Mouse (Mus musculus): ENCODE data around the gene Ubl4b. TPM values are rescaled to one million over a fixed set of nuclear protein-coding genes. Genes with fewer than 3 reads are reported as not detected.
A peak's percentile ranks its signal among the peaks of the same experiment; 100 is the strongest.

The Ubl4b gene
- polyA plus RNA-seq, 1 experiment from 2014 or later, result not detected

DNA sequence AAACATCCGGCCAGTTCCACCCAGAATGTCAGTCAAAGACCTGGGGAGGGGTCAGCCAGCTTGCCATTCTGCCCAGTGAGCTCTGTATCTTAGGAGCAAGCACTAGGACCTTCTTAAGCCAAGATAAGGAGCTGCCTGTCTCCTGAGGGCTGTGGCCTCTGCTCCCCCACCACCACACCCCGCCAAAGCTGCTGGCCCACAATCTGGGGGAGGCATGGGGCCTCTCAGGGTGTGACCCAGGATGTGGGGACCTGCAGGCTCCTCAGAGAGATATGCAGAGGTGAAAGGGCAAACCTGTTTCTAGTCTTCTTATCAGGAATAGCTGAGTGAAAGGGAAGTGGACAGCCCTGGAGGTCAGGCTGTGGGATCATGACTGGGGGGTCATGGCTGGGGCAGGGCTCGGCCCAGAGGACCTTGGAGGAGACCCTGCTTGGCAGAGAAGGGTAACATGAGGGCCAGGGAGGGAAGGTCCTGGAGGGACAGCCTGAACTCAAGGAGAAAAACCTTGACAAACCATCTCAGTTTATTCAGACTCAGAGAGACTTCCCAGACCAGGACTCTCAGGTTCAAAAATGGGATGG, 23.0 kb upstream of the Ubl4b start:
- peaks cover 41% of the 10 kb centered on the region for H3K27me3 ChIP-seq (ENCODE audit: control insufficient read depth, insufficient read depth, low read length)
- H3K4me3 ChIP-seq (ENCODE audit: low read length), result no peak overlapping the region
- no peak for ATAC-seq (ENCODE audit: low FRiP score, low TSS enrichment)
- no peaks in the 10 kb centered on the region for H3K36me3 ChIP-seq (ENCODE audit: control insufficient read depth, insufficient read depth, low read length)
- H3K9me3 ChIP-seq (ENCODE audit: control insufficient read depth, low read length), result no peaks in the 10 kb centered on the region
- H3K9ac ChIP-seq (ENCODE audit: low read depth, low read length), result no peak overlapping the region
- 40% methylated on average over 3 of the region's 3 CpGs for WGBS
- H3K27ac ChIP-seq (ENCODE audit: low read depth, low read length), result no peak overlapping the region
- H3K4me1 ChIP-seq (ENCODE audit: control insufficient read depth, insufficient read depth, low read length), result 0 out of 2 replicates have a peak, but pooled peaks cover 2% of the 10 kb centered on the region
- H3K4me2 ChIP-seq (replicated peaks; ENCODE audit: low read depth, low read length), result no peak overlapping the region

- H3K4me1 ChIP-seq (ENCODE audit: control insufficient read depth, insufficient read depth, low read length), result no peaks in the 10 kb centered on the region
- H3K36me3 ChIP-seq (ENCODE audit: control insufficient read depth, insufficient read depth, low read length), result no peaks in the 10 kb centered on the region
- H3K4me3 ChIP-seq (ENCODE audit: low read length), result no peak overlapping the region
- no peak overlapping the region for H3K27ac ChIP-seq (ENCODE audit: low read depth, low read length)
- no peaks in the 10 kb centered on the region for H3K9me3 ChIP-seq (ENCODE audit: control insufficient read depth, low read length)
- no peak for ATAC-seq (ENCODE audit: low FRiP score, low TSS enrichment)
- 74% methylated on average over 3 of the region's 3 CpGs for WGBS
- H3K9ac ChIP-seq (ENCODE audit: low read depth, low read length), result no peak overlapping the region
- peaks cover 32% of the 10 kb centered on the region for H3K27me3 ChIP-seq (ENCODE audit: control insufficient read depth, insufficient read depth, low read length)
- H3K4me2 ChIP-seq (replicated peaks; ENCODE audit: low read depth, low read length), result no peak overlapping the region
Observed at GRCm38 (mm10) chr3:107576807-107577206, 21.9 kb upstream of the Ubl4b start.

- H3K4me1 ChIP-seq (ENCODE audit: control insufficient read depth, insufficient read depth, low read length), result no peaks in the 10 kb centered on the region
- no peaks in the 10 kb centered on the region for H3K27me3 ChIP-seq (ENCODE audit: control insufficient read depth, insufficient read depth, low read length)
- no peak overlapping the region for H3K4me3 ChIP-seq (ENCODE audit: low read length)
- 45% methylated on average over 2 of the region's 2 CpGs for WGBS
- H3K36me3 ChIP-seq (ENCODE audit: control insufficient read depth, insufficient read depth, low read length), result no peaks in the 10 kb centered on the region
- H3K27ac ChIP-seq (ENCODE audit: low read depth, low read length), result no peak overlapping the region
- no peak for ATAC-seq (ENCODE audit: low FRiP score, low TSS enrichment)
- no peak overlapping the region for H3K9ac ChIP-seq (ENCODE audit: low read depth, low read length)
- H3K9me3 ChIP-seq (ENCODE audit: control insufficient read depth, low read length), result no peaks in the 10 kb centered on the region
- H3K4me2 ChIP-seq (replicated peaks; ENCODE audit: low read depth, low read length), result no peak overlapping the region
Observed at GRCm38 (mm10) chr3:107571205-107571604, 16.3 kb upstream of the Ubl4b start.

GRCm38 (mm10) chr3:107568721-107569120, 13.8 kb upstream of the Ubl4b start:
- H3K9me3 ChIP-seq (ENCODE audit: control insufficient read depth, low read length), result no peaks in the 10 kb centered on the region
- no peak overlapping the region for H3K9ac ChIP-seq (ENCODE audit: low read depth, low read length)
- H3K27ac ChIP-seq (ENCODE audit: low read depth, low read length), result no peak overlapping the region
- no peaks in the 10 kb centered on the region for H3K36me3 ChIP-seq (ENCODE audit: control insufficient read depth, insufficient read depth, low read length)
- 65% methylated on average over 4 of the region's 4 CpGs for WGBS
- no peak overlapping the region for H3K4me3 ChIP-seq (ENCODE audit: low read length)
- H3K27me3 ChIP-seq (ENCODE audit: control insufficient read depth, insufficient read depth, low read length), result no peaks in the 10 kb centered on the region; the same call in 1 of the 2 replicates
- no peak for ATAC-seq (ENCODE audit: low FRiP score, low TSS enrichment)
- no peaks in the 10 kb centered on the region for H3K4me1 ChIP-seq (ENCODE audit: control insufficient read depth, insufficient read depth, low read length)
- H3K4me2 ChIP-seq (replicated peaks; ENCODE audit: low read depth, low read length), result no peak overlapping the region

- Histone ChIP-seq H3K4me2 (replicated peaks; ENCODE audit: low read depth, low read length) (no peak overlapping the region), H3K27me3 (ENCODE audit: control insufficient read depth, insufficient read depth, low read length) (no peaks in the 10 kb centered on the region; the same call in 1 of the 2 replicates), H3K9me3 (ENCODE audit: control insufficient read depth, low read length) (no peaks in the 10 kb centered on the region), H3K4me1 (ENCODE audit: control insufficient read depth, insufficient read depth, low read length) (no peaks in the 10 kb centered on the region), H3K9ac (ENCODE audit: low read depth, low read length) (no peak overlapping the region), H3K36me3 (ENCODE audit: control insufficient read depth, insufficient read depth, low read length) (no peaks in the 10 kb centered on the region), H3K27ac (ENCODE audit: low read depth, low read length) (no peak overlapping the region), H3K4me3 (ENCODE audit: low read length) (no peak overlapping the region)
- WGBS, result 67% methylated on average over 7 of the region's 7 CpGs
- ATAC-seq (ENCODE audit: low FRiP score, low TSS enrichment), result no peak
Observed at GRCm38 (mm10) chr3:107567766-107568165, 12.9 kb upstream of the Ubl4b start.

DNA sequence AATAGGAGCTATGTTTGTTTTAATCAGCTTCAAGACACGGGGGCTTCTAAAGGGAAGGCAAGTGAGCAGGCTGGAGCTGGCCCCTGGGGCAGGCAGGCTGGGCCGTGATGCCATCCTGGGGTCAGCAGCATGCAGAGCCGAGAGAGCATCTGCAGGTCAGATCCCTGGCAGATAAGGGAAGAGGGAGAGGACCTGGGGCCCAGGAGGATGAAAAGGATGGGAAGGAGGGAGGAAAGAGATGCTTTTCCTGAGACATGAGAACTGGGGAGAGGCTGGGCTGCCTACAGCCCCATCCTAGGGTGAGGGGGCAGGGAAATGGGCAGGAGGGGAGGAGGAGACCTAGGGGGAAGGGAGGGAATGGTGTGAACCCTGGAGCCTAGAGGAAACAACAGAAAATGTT, 10.5 kb upstream of the Ubl4b start:
- no peak for ATAC-seq (ENCODE audit: low FRiP score, low TSS enrichment)
- Histone ChIP-seq H3K36me3 (ENCODE audit: control insufficient read depth, insufficient read depth, low read length) (no peaks in the 10 kb centered on the region), H3K4me1 (ENCODE audit: control insufficient read depth, insufficient read depth, low read length) (peaks cover 4% of the 10 kb centered on the region; the same call in 1 of the 2 replicates), H3K9ac (ENCODE audit: low read depth, low read length) (no peak overlapping the region), H3K4me3 (ENCODE audit: low read length) (no peak overlapping the region), H3K9me3 (ENCODE audit: control insufficient read depth, low read length) (no peaks in the 10 kb centered on the region), H3K27ac (ENCODE audit: low read depth, low read length) (no peak overlapping the region), H3K4me2 (replicated peaks; ENCODE audit: low read depth, low read length) (no peak overlapping the region), H3K27me3 (ENCODE audit: control insufficient read depth, insufficient read depth, low read length) (no peaks in the 10 kb centered on the region; the same call in none of the 2 replicates)
- 5% methylated on average over 3 of the region's 3 CpGs for WGBS

GRCm38 (mm10) chr3:107563880-107564279, 9.0 kb upstream of the Ubl4b start:
- ATAC-seq (ENCODE audit: low FRiP score, low TSS enrichment), result no peak
- no peak overlapping the region for H3K4me2 ChIP-seq (replicated peaks; ENCODE audit: low read depth, low read length)
- H3K9ac ChIP-seq (ENCODE audit: low read depth, low read length), result no peak overlapping the region
- no peak overlapping the region for H3K4me3 ChIP-seq (ENCODE audit: low read length)
- H3K4me1 ChIP-seq (ENCODE audit: control insufficient read depth, insufficient read depth, low read length), result peaks cover 4% of the 10 kb centered on the region; the same call in 1 of the 2 replicates
- H3K27ac ChIP-seq (ENCODE audit: low read depth, low read length), result no peak overlapping the region
- no peaks in the 10 kb centered on the region for H3K9me3 ChIP-seq (ENCODE audit: control insufficient read depth, low read length)
- WGBS, result 48% methylated on average over 4 of the region's 4 CpGs
- no peaks in the 10 kb centered on the region for H3K36me3 ChIP-seq (ENCODE audit: control insufficient read depth, insufficient read depth, low read length)
- H3K27me3 ChIP-seq (ENCODE audit: control insufficient read depth, insufficient read depth, low read length), result peaks cover under 1% of the 10 kb centered on the region

DNA sequence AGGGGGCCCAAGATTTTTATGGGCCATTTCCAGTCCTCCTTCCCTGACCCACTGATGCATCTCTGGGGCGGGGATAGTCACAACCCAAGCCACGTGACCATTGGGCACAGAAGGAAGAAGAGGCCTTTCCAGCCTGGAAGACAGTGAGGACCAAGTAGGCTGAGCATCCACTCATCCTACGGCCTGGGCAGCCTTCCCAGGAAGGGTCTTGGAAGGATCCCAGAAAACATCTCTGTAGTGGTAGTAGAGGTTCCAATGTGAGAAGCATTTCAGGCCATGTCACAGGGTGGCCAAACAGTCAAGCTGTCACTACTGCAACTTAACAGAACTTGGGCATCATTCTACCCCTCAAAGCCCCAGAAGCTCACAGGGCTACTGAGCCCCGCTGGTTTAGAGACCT, 7.7 kb upstream of the Ubl4b start:
- no peaks in the 10 kb centered on the region for H3K9me3 ChIP-seq (ENCODE audit: control insufficient read depth, low read length)
- ATAC-seq (ENCODE audit: low FRiP score, low TSS enrichment), result 0 out of 2 replicates have a peak, but pooled peaks have one; percentile 11
- H3K27me3 ChIP-seq (ENCODE audit: control insufficient read depth, insufficient read depth, low read length), result peaks cover 11% of the 10 kb centered on the region
- no peak overlapping the region for H3K4me3 ChIP-seq (ENCODE audit: low read length)
- H3K36me3 ChIP-seq (ENCODE audit: control insufficient read depth, insufficient read depth, low read length), result no peaks in the 10 kb centered on the region
- WGBS, result 45% methylated on average over 4 of the region's 4 CpGs
- no peak overlapping the region for H3K27ac ChIP-seq (ENCODE audit: low read depth, low read length)
- H3K9ac ChIP-seq (ENCODE audit: low read depth, low read length), result no peak overlapping the region
- peaks cover 4% of the 10 kb centered on the region; the same call in 1 of the 2 replicates for H3K4me1 ChIP-seq (ENCODE audit: control insufficient read depth, insufficient read depth, low read length)
- H3K4me2 ChIP-seq (replicated peaks; ENCODE audit: low read depth, low read length), result no peak overlapping the region

DNA sequence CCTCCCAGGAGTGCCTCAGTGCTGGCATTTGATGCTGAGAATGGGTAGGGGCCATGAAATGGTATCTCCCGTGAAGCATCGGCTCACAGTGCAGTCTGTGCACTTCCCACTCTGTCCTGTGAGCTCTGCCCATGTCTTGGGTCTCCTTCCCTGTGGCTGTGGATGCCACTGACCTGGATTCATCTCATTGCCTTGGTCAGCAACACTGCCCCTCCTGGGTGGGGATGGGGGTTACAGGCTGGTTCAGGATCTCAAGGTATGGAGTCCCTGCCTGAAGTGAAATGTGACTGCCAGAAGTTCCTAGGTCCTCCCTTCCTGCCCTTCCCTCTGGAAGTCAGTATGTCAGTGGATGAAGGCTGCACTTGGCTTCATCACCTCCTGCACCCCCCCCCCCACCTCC, 7.2 kb upstream of the Ubl4b start:
- H3K27me3 ChIP-seq (ENCODE audit: control insufficient read depth, insufficient read depth, low read length), result peaks cover 14% of the 10 kb centered on the region
- WGBS, result 24% methylated on average over 2 of the region's 2 CpGs
- 0 out of 2 replicates have a peak, but pooled peaks have one; percentile 25 for ATAC-seq (ENCODE audit: low FRiP score, low TSS enrichment)
- H3K4me3 ChIP-seq (ENCODE audit: low read length), result no peak overlapping the region
- no peaks in the 10 kb centered on the region for H3K36me3 ChIP-seq (ENCODE audit: control insufficient read depth, insufficient read depth, low read length)
- peaks cover 4% of the 10 kb centered on the region; the same call in 1 of the 2 replicates for H3K4me1 ChIP-seq (ENCODE audit: control insufficient read depth, insufficient read depth, low read length)
- no peak overlapping the region for H3K9ac ChIP-seq (ENCODE audit: low read depth, low read length)
- H3K27ac ChIP-seq (ENCODE audit: low read depth, low read length), result no peak overlapping the region
- no peaks in the 10 kb centered on the region for H3K9me3 ChIP-seq (ENCODE audit: control insufficient read depth, low read length)
- H3K4me2 ChIP-seq (replicated peaks; ENCODE audit: low read depth, low read length), result no peak overlapping the region

All from kidney, embryonic 14.5 days (tissue).